Mouse (Mus musculus): ENCODE data around the gene Fscn1.

GRCm38 (mm10) chr5:142963705-142964494 is 3.8 kb downstream of the Fscn1 start:
- TF ChIP-seq CTCF (IDR thresholded peaks at IDR 0.05; ENCODE audit: control insufficient read depth, insufficient read depth, insufficient replicate concordance, low read depth, low read length) (no peak), POLR2A (IDR thresholded peaks at IDR 0.05; ENCODE audit: control insufficient read depth, low read depth, low read length) (no peak)
